Mouse (Mus musculus) lung, embryonic 16.5 days (tissue): Measurements from ENCODE around the gene Anapc16. TPM values are rescaled to one million over a fixed set of nuclear protein-coding genes. Genes with fewer than 3 reads are reported as not detected.

Source experiments
- ATAC-seq: fragments of 200-750 bp; cut with Nextera tagmentation; 2 replicates; pipeline ENCODE4 v1.8.0; 2017; ENCODE audit warnings: low read depth, mild to moderate bottlenecking, moderate library complexity
- H3K27ac ChIP-seq: fragments of 300-500 bp; sonication (generic); 2 replicates; pipeline ENCODE4 v1.5.1; 2014; ENCODE audit warnings: mild to moderate bottlenecking, control low read depth, low read length
- H3K27me3 ChIP-seq: fragments of 300-500 bp; sonication (generic); 2 replicates; pipeline ENCODE4 v1.6.1; 2014; ENCODE audit warnings: low read depth, low read length, mixed read lengths; ENCODE audit not compliant: control insufficient read depth, insufficient read depth
- H3K36me3 ChIP-seq: fragments of 300-500 bp; sonication (generic); 2 replicates; pipeline ENCODE4 v1.6.1; 2014; ENCODE audit warnings: low read length; ENCODE audit not compliant: control insufficient read depth, insufficient read depth
- H3K4me1 ChIP-seq: fragments of 300-500 bp; sonication (generic); replicated peaks from 2 replicates; pipeline ENCODE4 v1.6.1; 2014; ENCODE audit warnings: low read length, mixed read lengths; ENCODE audit not compliant: control insufficient read depth, insufficient read depth
- H3K4me2 ChIP-seq: fragments of 300-500 bp; sonication (generic); 2 replicates; pipeline ENCODE4 v1.6.1; 2014; ENCODE audit warnings: low read depth, low read length, control low read depth
- H3K4me3 ChIP-seq: fragments of 300-500 bp; sonication (generic); 2 replicates; pipeline ENCODE4 v1.5.1; 2014; ENCODE audit warnings: mild to moderate bottlenecking, low read length, control low read depth
- H3K9ac ChIP-seq: fragments of 300-500 bp; sonication (generic); 2 replicates; pipeline ENCODE4 v1.6.1; 2014; ENCODE audit warnings: low read length, control low read depth
- H3K9me3 ChIP-seq: fragments of 300-500 bp; sonication (generic); 2 replicates; pipeline ENCODE4 v1.6.1; 2016; ENCODE audit warnings: low read length; ENCODE audit not compliant: control insufficient read depth
- WGBS: fragments of 180-500 bp; shearing (Covaris S2); extraction: QIAGEN DNeasy Blood & Tissue Kit; methylation state at CpG from one replicate; pipeline ENCODE4 v1.1.7; 2014; 5-methylcytosine and 5-hydroxymethylcytosine counted together
- polyA plus RNA-seq: library from polyadenylated mRNA; unstranded; fragments of >200 nt; fragmentation: Nextera tagmentation; extraction: Ambion mirVana; gene quantifications from 2 replicates; pipeline ENCODE4 v1.2.1, GENCODE M21; 2015

Gene Anapc16
- polyA plus RNA-seq, 1 experiment from 2014 or later: 103 TPM

DNA sequence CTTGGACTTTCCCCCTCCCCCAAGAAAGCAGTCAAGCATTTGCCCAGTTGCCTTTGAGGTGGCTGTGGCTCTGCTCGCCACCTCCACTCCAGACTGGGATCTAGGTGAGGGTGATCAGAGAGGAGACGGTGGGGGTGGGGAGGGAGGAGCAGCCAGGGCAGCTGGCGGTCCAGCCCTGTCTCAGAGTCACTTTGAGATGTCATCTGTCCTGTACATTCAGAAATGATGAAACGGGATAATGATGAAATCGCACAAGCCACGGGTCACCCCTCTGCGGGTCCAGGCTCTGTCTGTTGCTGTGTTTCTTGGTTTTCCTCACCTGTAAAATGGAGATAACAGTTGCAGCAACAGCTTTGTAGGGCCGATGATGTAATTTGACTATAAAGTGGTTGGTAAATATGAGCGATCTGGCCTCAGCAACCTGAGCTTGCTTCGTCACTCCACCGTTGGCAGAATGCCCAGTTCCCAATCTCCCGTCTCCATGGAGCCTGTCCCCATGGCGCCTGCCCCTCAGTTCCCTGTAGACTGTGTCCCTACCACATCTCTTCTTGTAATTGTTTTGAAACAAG lies 59.4 kb downstream of the Anapc16 start:
- Histone ChIP-seq H3K9me3 (no peaks in the 10 kb centered on the region), H3K4me1 (peaks cover 26% of the 10 kb centered on the region), H3K4me3 (peak overlapping the region; percentile 32), H3K27ac (peak overlapping the region; percentile 79), H3K36me3 (no peaks in the 10 kb centered on the region), H3K27me3 (no peaks in the 10 kb centered on the region), H3K4me2 (peak overlapping the region; percentile 63), H3K9ac (peak overlapping the region; percentile 45)
- WGBS: 9% methylated on average over 13 of the region's 13 CpGs
- peak; percentile 91 for ATAC-seq

DNA sequence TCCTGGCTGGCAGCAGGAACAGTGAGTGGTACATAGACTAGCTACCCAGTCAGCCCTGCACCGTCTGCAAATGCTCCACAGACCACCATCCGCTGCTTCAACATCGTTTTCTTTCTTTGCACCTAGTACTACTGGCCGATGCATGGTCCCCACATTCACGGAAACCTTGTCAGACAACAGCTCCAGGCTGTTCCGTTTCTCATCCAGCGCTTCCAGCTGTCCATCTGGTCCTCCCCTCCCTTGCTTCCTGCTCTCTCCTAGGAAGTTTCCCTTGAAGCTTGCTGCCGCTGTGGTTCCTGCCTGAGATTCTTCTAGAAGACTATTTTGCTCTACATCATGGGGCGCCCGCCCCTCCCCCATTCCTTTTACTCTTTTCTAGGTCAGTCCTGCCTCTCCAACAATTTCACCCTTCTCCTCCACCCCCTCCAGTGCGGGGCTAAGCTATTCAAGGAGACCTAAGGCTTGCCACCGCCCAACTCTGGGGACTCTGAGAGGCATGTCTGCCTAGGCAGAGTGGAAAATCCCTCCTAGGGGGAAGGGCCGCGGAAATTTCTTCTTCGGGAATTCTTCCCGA lies 60.0 kb downstream of the Anapc16 start:
- Histone ChIP-seq H3K27ac (peak overlapping the region; percentile 79), H3K4me2 (peak overlapping the region; percentile 63), H3K4me3 (peak overlapping the region; percentile 32), H3K9me3 (no peaks in the 10 kb centered on the region), H3K27me3 (no peaks in the 10 kb centered on the region), H3K36me3 (no peaks in the 10 kb centered on the region), H3K4me1 (peaks cover 24% of the 10 kb centered on the region), H3K9ac (peak overlapping the region; percentile 45)
- ATAC-seq: peak; percentile 81
- 1% methylated on average over 16 of the region's 16 CpGs for WGBS

DNA sequence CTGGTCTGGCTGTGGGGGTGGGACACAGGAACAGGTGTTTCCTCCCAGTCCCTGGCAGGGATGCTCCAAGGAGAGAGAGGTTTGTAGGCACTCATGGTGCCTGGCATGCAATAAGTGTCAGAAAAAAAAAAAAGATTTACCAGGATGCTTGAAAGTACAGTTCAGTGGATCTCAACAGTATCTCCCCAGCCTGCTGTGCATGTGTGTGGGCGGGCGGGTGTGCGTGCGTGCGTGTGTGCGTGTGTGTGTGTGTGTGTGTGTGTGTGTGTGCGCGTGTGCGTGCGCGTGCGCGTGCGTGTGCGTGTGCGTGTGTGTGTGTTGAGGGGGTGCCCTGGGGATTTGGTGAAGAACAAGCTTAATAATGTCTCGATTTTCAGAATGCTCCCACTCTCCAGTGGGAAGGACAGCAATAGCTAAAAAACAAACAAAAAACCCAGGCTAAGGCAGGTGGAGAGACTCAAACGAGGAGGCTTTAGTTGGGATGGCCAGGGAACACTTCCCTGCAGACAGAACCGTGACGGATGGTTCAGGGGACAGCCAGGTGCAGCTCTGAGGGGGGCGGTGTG lies 60.6 kb downstream of the Anapc16 start:
- peak overlapping the region; percentile 79 for H3K27ac ChIP-seq

DNA sequence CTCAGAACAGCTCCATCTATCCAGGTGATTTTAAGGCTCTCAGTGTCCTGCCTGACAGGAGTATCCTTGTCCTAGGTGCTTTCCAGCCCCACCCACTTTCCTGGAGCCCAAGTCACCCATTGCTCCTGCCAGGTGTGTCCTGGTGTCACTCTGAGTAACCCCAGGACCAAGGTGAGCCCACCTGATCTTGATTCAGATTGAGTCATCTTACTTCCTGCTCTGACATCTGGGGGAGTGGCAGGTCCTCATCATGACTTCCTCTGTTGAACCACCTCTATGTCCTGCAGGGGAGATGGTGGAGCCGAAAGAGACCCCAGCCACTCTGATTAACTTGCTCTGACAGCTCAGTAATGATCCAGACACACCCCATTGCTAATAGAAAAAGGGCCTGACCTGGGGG lies 63.9 kb downstream of the Anapc16 start:
- ATAC-seq: no peak
- H3K27ac ChIP-seq: no peak overlapping the region
- H3K9ac ChIP-seq: no peak overlapping the region
- H3K4me3 ChIP-seq: no peak overlapping the region
- H3K4me1 ChIP-seq: peaks cover 18% of the 10 kb centered on the region
- H3K36me3 ChIP-seq: no peaks in the 10 kb centered on the region
- WGBS: 65% methylated on average over 1 of the region's 1 CpGs
- no peak overlapping the region for H3K4me2 ChIP-seq
- no peaks in the 10 kb centered on the region for H3K9me3 ChIP-seq
- no peaks in the 10 kb centered on the region for H3K27me3 ChIP-seq

More for the DNA sequence above, 60.6 kb downstream of the Anapc16 start:
- Histone ChIP-seq H3K4me2 (peak overlapping the region; percentile 63), H3K36me3 (no peaks in the 10 kb centered on the region), H3K4me3 (peak overlapping the region; percentile 32), H3K9ac (peak overlapping the region; percentile 45), H3K27me3 (no peaks in the 10 kb centered on the region), H3K4me1 (peaks cover 20% of the 10 kb centered on the region), H3K9me3 (no peaks in the 10 kb centered on the region)
- no peak for ATAC-seq
- 34% methylated on average over 21 of the region's 21 CpGs for WGBS

DNA sequence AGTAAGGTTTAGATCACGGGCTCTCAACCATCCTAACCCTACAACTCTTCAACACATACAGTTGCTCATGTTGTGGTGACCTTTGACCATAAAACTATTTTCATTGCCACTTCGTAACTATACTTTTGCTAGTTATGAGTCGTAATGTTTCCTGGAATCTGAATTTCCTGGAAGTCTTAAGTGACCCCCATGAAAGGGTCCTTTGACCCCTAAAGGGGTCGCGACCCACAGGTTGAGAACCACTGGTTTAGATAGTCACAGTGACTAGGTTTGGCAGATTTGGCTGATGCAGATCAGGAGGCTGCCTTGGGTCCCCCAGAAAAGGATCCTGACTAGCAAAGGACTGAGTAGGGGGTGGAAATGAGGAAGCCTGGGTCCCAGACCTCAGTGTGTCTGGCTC lies 64.3 kb downstream of the Anapc16 start:
- no peak overlapping the region for H3K27ac ChIP-seq
- no peak for ATAC-seq
- H3K9ac ChIP-seq: no peak overlapping the region
- no peaks in the 10 kb centered on the region for H3K9me3 ChIP-seq
- no peaks in the 10 kb centered on the region for H3K36me3 ChIP-seq
- no peak overlapping the region for H3K4me3 ChIP-seq
- 81% methylated on average over 5 of the region's 5 CpGs for WGBS
- H3K4me1 ChIP-seq: peaks cover 18% of the 10 kb centered on the region
- H3K27me3 ChIP-seq: no peaks in the 10 kb centered on the region
- no peak overlapping the region for H3K4me2 ChIP-seq

Other genes with a start within 250 kb of the Anapc16 start
- gene Dnajb12, start 123.6 kb downstream of the Anapc16 start, polyA plus RNA-seq: 24.2 and 27.1 TPM in 2 replicates
- gene Ddit4, start 51.3 kb downstream of the Anapc16 start, polyA plus RNA-seq: 36.3 and 39.3 TPM in 2 replicates
- 48.2 and 51.6 TPM in 2 replicates for gene Ascc1, start 330 bp downstream of the Anapc16 start, polyA plus RNA-seq
- 4.4 and 4.7 TPM in 2 replicates for gene Spock2, start 103.1 kb upstream of the Anapc16 start, polyA plus RNA-seq
- gene Chst3, start 216.1 kb upstream of the Anapc16 start, polyA plus RNA-seq: 1.8 and 2.1 TPM in 2 replicates